Mouse (Mus musculus) hindbrain, postnatal 0 days (tissue): ENCODE data around the gene Elavl2. TPM values are rescaled to one million over a fixed set of nuclear protein-coding genes. Genes with fewer than 3 reads are reported as not detected.

ENCODE experiments used
- ATAC-seq: fragments of 200-750 bp; cut with Nextera tagmentation; 2 replicates; pipeline ENCODE4 v1.8.0; 2017; ENCODE audit warnings: mild to moderate bottlenecking, moderate TSS enrichment, moderate library complexity
- DNase-seq: peaks from one replicate; pipeline ENCODE4 v3.0.0-alpha.2; 2015; ENCODE audit warnings: low spot score
- H3K27ac ChIP-seq: fragments of 300-500 bp; sonication (generic); 2 replicates; pipeline ENCODE4 v1.5.1; 2014; ENCODE audit warnings: mild to moderate bottlenecking
- H3K27me3 ChIP-seq: fragments of 300-500 bp; sonication (generic); 2 replicates; pipeline ENCODE4 v1.6.1; 2014; ENCODE audit warnings: low read length, mixed read lengths; ENCODE audit not compliant: insufficient read depth
- H3K36me3 ChIP-seq: fragments of 300-500 bp; sonication (generic); 2 replicates; pipeline ENCODE4 v1.6.1; 2014; ENCODE audit warnings: low read length, mixed read lengths; ENCODE audit not compliant: insufficient read depth
- H3K4me1 ChIP-seq: fragments of 300-500 bp; sonication (generic); 2 replicates; pipeline ENCODE4 v1.6.1; 2014; ENCODE audit warnings: antibody characterized with exemption, low read length, mixed read lengths; ENCODE audit not compliant: insufficient read depth
- H3K4me2 ChIP-seq: fragments of 300-500 bp; sonication (generic); 2 replicates; pipeline ENCODE4 v1.6.1; 2014; ENCODE audit warnings: low read depth, mild to moderate bottlenecking, low read length, moderate library complexity, mixed read lengths
- H3K4me3 ChIP-seq: fragments of 300-500 bp; sonication (generic); 2 replicates; pipeline ENCODE4 v1.5.1; 2014; ENCODE audit warnings: low read length
- H3K9ac ChIP-seq: fragments of 300-500 bp; sonication (generic); replicated peaks from 2 replicates; pipeline ENCODE4 v1.6.1; 2014; ENCODE audit warnings: mild to moderate bottlenecking, low read length, moderate library complexity, mixed read lengths
- H3K9me3 ChIP-seq: fragments of 300-500 bp; sonication (generic); 2 replicates; pipeline ENCODE4 v1.6.1; 2016; ENCODE audit warnings: low read length, mixed read lengths
- CTCF ChIP-seq: IDR thresholded peaks from 2 replicates; pipeline ENCODE4 v1.5.1; 2016; ENCODE audit warnings: antibody characterized with exemption, control low read depth, low read depth
- WGBS: fragments of 180-500 bp; shearing (Covaris S2); extraction: QIAGEN DNeasy Blood & Tissue Kit; methylation state at CpG from one replicate; pipeline ENCODE4 v1.1.7; 2014; 5-methylcytosine and 5-hydroxymethylcytosine counted together
- polyA plus RNA-seq: library from polyadenylated mRNA; unstranded; fragments of >200 nt; fragmentation: Nextera tagmentation; extraction: Ambion mirVana; gene quantifications from 2 replicates; pipeline ENCODE4 v1.2.1, GENCODE M21; 2015
- total RNA-seq: library from RNA; depleted of rRNA; stranded (reverse); fragments of >200 nt; gene quantifications from 2 replicates; pipeline ENCODE4 v1.2.3, GENCODE M21; 2014

Gene Elavl2
- total and polyA plus RNA-seq, 2 experiments from 2014 or later = 93.5 to 100 TPM

DNA sequence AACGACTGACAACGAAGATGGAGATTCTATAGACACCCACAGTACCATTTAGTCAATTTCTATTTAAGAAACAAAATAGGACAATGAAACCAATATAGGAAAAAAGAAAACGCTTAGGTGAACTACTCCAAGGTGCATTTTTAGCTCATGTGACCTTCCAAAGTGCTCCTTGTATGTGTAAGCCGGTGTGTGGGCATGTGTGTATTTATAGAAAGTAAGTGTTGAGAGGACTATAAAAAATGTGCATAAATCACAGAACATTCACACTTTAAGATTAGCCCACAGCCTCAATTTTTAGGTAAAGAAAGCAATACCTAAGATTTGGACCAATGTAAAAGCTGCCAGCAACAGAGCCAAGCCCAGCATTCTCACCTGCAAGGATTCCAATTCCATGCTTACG, 51.0 kb downstream of the Elavl2 start:
- H3K9me3 ChIP-seq = no peaks in the 10 kb centered on the region
- H3K9ac ChIP-seq = no peak overlapping the region
- no peak for TF ChIP-seq CTCF
- no peaks in the 10 kb centered on the region for H3K27me3 ChIP-seq
- no peaks in the 10 kb centered on the region for H3K4me1 ChIP-seq
- no peaks in the 10 kb centered on the region for H3K36me3 ChIP-seq
- WGBS = 85% methylated on average over 5 of the region's 5 CpGs
- H3K27ac ChIP-seq = no peak overlapping the region
- no peak overlapping the region for H3K4me2 ChIP-seq
- no peak overlapping the region for H3K4me3 ChIP-seq
- ATAC-seq (no peak), DNase-seq (no peak)

GRCm38 (mm10) chr4:91334177-91334576, 66.4 kb downstream of the Elavl2 start:
- 81% methylated on average over 4 of the region's 4 CpGs for WGBS
- Histone ChIP-seq H3K9ac (no peak overlapping the region), H3K36me3 (no peaks in the 10 kb centered on the region), H3K27me3 (no peaks in the 10 kb centered on the region), H3K4me2 (no peak overlapping the region), H3K27ac (no peak overlapping the region), H3K4me3 (no peak overlapping the region), H3K9me3 (no peaks in the 10 kb centered on the region), H3K4me1 (0 out of 2 replicates have a peak, but pooled peaks cover 3% of the 10 kb centered on the region)
- DNase-seq = no peak
- ATAC-seq = no peak
- TF ChIP-seq CTCF = no peak

GRCm38 (mm10) chr4:91310801-91311200, 89.8 kb downstream of the Elavl2 start:
- Histone ChIP-seq H3K4me1 (0 out of 2 replicates have a peak, but pooled peaks cover 7% of the 10 kb centered on the region), H3K9me3 (no peaks in the 10 kb centered on the region), H3K4me2 (no peak overlapping the region), H3K27ac (no peak overlapping the region), H3K27me3 (no peaks in the 10 kb centered on the region), H3K36me3 (no peaks in the 10 kb centered on the region; the same call in 1 of the 2 replicates), H3K9ac (no peak overlapping the region), H3K4me3 (no peak overlapping the region)
- no peak for DNase-seq
- ATAC-seq = no peak
- 93% methylated on average over 1 of the region's 1 CpGs for WGBS
- no peak for TF ChIP-seq CTCF

DNA sequence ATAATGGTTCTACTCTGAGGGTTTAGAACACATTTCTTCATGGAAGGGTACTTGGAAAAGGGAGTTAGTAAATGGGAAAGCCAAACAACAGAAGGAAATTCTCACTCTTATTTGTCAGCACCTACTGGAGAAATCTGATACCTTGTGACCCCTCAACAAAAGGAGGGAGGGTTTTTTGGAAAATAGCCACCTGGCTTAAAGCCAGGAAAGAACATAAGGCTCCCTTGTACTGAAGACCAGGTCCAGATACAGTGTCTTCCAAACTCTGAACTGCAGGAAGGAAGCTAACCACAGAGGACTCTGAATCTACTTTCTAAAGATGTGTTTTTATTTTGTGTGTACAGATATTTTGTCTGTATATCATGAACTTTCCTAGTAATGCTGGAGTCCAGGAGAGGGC, 102.9 kb downstream of the Elavl2 start:
- Histone ChIP-seq H3K4me1 (no peaks in the 10 kb centered on the region), H3K36me3 (no peaks in the 10 kb centered on the region), H3K9me3 (no peaks in the 10 kb centered on the region), H3K27me3 (no peaks in the 10 kb centered on the region), H3K4me3 (no peak overlapping the region), H3K27ac (no peak overlapping the region), H3K9ac (no peak overlapping the region), H3K4me2 (no peak overlapping the region)
- DNase-seq (peak; percentile 48), ATAC-seq (no peak)
- no peak for TF ChIP-seq CTCF

DNA sequence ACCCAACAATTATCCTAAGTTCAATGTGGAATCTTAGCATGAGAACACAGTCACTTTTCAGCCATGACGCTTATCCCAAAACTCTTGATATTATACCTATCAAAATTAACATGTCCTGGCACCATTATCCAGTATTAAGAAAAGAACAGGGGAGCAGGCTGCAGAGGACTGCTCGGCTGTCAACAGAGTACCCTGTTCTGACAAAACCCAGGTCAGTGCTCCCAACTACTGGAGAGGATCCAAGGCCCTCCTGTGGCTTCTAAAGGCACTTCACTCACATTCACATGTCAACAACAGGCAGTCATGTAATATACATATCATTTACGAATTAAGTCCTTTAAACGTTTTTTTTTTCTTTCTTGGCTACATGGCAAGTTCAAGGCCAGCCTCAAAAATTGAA, 105.3 kb downstream of the Elavl2 start:
- no peak overlapping the region for H3K4me3 ChIP-seq
- no peaks in the 10 kb centered on the region for H3K27me3 ChIP-seq
- TF ChIP-seq CTCF = no peak
- H3K4me2 ChIP-seq = no peak overlapping the region
- no peak overlapping the region for H3K27ac ChIP-seq
- WGBS = 74% methylated on average over 4 of the region's 4 CpGs
- H3K4me1 ChIP-seq = no peaks in the 10 kb centered on the region
- DNase-seq = no peak
- no peaks in the 10 kb centered on the region for H3K36me3 ChIP-seq
- ATAC-seq = no peak
- no peaks in the 10 kb centered on the region for H3K9me3 ChIP-seq
- H3K9ac ChIP-seq = no peak overlapping the region

DNA sequence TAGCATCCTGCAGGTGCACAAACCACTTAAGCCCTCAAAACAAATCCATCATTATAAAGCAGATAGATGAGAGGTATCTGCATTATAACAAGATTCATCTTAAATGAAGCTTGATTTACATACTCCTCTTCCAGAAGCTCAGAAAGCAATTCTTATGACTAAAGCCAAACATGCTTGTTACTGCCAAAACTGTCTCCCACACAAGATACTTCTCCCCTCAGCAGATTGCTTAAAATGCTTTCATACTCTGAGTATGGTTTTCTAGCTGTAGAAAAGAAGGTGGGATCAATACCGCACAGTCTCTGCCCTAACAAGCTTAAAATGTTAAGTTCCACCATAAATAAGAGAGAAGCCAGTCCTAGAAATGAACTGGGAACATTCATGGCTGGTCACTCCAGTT, 109.1 kb downstream of the Elavl2 start:
- Histone ChIP-seq H3K36me3 (no peaks in the 10 kb centered on the region), H3K27me3 (no peaks in the 10 kb centered on the region), H3K4me3 (no peak overlapping the region), H3K9ac (no peak overlapping the region), H3K27ac (no peak overlapping the region), H3K4me2 (no peak overlapping the region), H3K4me1 (no peaks in the 10 kb centered on the region), H3K9me3 (no peaks in the 10 kb centered on the region)
- TF ChIP-seq CTCF = no peak
- DNase-seq (no peak), ATAC-seq (no peak)
- WGBS = 87% methylated on average over 1 of the region's 1 CpGs

- H3K4me2 ChIP-seq = no peak overlapping the region
- no peaks in the 10 kb centered on the region for H3K27me3 ChIP-seq
- H3K4me3 ChIP-seq = no peak overlapping the region
- no peak overlapping the region for H3K9ac ChIP-seq
- peak; percentile 39 for DNase-seq
- H3K9me3 ChIP-seq = no peaks in the 10 kb centered on the region
- 0 out of 2 replicates have a peak, but pooled peaks have one; percentile 59 for ATAC-seq
- H3K27ac ChIP-seq = no peak overlapping the region
- H3K36me3 ChIP-seq = no peaks in the 10 kb centered on the region
- WGBS = 60% methylated on average over 1 of the region's 1 CpGs
- TF ChIP-seq CTCF = no peak
- no peaks in the 10 kb centered on the region for H3K4me1 ChIP-seq
These were observed 110.2 kb downstream of the Elavl2 start for GRCm38 (mm10) chr4:91290373-91290772.
